Mouse (Mus musculus) central nervous system, embryonic 14 days (tissue): Measurements from ENCODE around the gene Mybbp1a. TPM values are rescaled to one million over a fixed set of nuclear protein-coding genes. Genes with fewer than 3 reads are reported as not detected.

ENCODE experiments used
- polyA plus RNA-seq: library from polyadenylated mRNA; depleted of rRNA; stranded (reverse); fragments of >200 nt; gene quantifications from 2 replicates; pipeline ENCODE4 v1.2.3, GENCODE M21; 2012; rRNA removed

Mybbp1a gene
- 87.2 and 91.4 TPM in 2 replicates for polyA plus RNA-seq

GRCm38 (mm10) chr11:72440965-72441664 is at the start of gene Mybbp1a:
Gene Mybbp1a (plus strand): TSS chr11:72441355.

GRCm38 (mm10) chr11:72411093-72411921 is 29.8 kb upstream of the Mybbp1a start, which contains the start of gene Smtnl2:
Gene Smtnl2 (minus strand): TSS chr11:72411713.

GRCm38 (mm10) chr11:72434963-72435693 is 6.0 kb upstream of the Mybbp1a start, which contains the start of gene Ggt6:
Gene Ggt6 (plus strand): TSS chr11:72435526.

DNA sequence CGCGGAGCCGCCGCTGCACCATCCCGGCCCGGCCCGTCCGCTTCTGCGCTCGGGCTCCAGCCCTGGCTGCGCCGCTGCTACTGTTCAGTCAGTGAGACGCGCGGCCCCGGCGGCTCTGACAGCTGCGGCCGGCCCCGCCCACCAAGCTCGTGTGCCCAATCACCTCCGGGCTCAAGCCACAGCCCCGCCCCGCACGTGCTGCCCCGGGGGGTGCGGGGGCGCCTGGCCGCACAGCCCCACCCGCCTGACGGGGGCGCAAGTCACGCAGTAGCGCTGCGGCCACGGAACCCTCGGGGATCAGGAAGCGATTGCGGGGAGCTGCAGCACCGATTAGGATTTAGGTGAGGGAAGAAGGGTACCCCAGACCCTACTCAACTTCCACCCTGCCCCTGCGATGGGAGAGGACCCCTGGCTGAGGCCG is 48.7 kb downstream of the Mybbp1a start, which contains the start of gene Spns2:
TSS of gene Spns2 (minus strand) at position 24 of the 421 bp plus-strand sequence.

Other genes with a start within 250 kb of the Mybbp1a start
- gene Gm43951, start 234.5 kb upstream of the Mybbp1a start, polyA plus RNA-seq: 5.5 and 5.8 TPM in 2 replicates
- gene 4933427D14Rik, start 233.9 kb upstream of the Mybbp1a start, polyA plus RNA-seq: 34.3 and 34.9 TPM in 2 replicates
- gene Txndc17, start 233.8 kb upstream of the Mybbp1a start, polyA plus RNA-seq: 89.9 and 97.7 TPM in 2 replicates
- gene Med31, start 225.8 kb upstream of the Mybbp1a start, polyA plus RNA-seq: 41.9 and 53.8 TPM in 2 replicates
- gene Slc13a5, start 174.1 kb upstream of the Mybbp1a start, polyA plus RNA-seq: 1.6 and 3.7 TPM in 2 replicates
- 4.0 and 4.2 TPM in 2 replicates for gene Xaf1, start 139.7 kb upstream of the Mybbp1a start, polyA plus RNA-seq
- gene Fbxo39, start 126.9 kb upstream of the Mybbp1a start, polyA plus RNA-seq: not detected in 2 replicates
- 3.6 and 3.7 TPM in 2 replicates for gene Tekt1, start 78.9 kb upstream of the Mybbp1a start, polyA plus RNA-seq
- 1.7 and 5.0 TPM in 2 replicates for gene Smtnl2, start 29.6 kb upstream of the Mybbp1a start, polyA plus RNA-seq
- gene Ggt6, start 5.8 kb upstream of the Mybbp1a start, polyA plus RNA-seq: 0.21 TPM in 1 of 2 replicates, not detected in the other
- gene Spns2, start 48.5 kb downstream of the Mybbp1a start, polyA plus RNA-seq: 37.9 and 40.8 TPM in 2 replicates
- gene Spns3, start 109.2 kb downstream of the Mybbp1a start, polyA plus RNA-seq: 0.14 and 0.24 TPM in 2 replicates
- gene Ube2g1, start 165.9 kb downstream of the Mybbp1a start, polyA plus RNA-seq: 45.2 and 50.6 TPM in 2 replicates
- gene Ankfy1, start 248.7 kb downstream of the Mybbp1a start, polyA plus RNA-seq: 40.2 and 41.9 TPM in 2 replicates